Mouse (Mus musculus) olfactory bulb, adult 2 months (tissue): ENCODE measurements around the gene Slc38a4.

Source experiments
- CTCF ChIP-seq: fragments of 200-500 bp; IDR thresholded peaks from 2 replicates; pipeline ENCODE4 v1.5.1; 2012; ENCODE audit warnings: low read depth, mild to moderate bottlenecking, low read length, moderate library complexity; ENCODE audit not compliant: insufficient read depth
- POLR2A ChIP-seq: fragments of 200-500 bp; IDR thresholded peaks from 2 replicates; pipeline ENCODE4 v1.6.1; 2012; ENCODE audit warnings: mild to moderate bottlenecking, low read depth, low read length, moderate library complexity; ENCODE audit not compliant: insufficient read depth

DNA sequence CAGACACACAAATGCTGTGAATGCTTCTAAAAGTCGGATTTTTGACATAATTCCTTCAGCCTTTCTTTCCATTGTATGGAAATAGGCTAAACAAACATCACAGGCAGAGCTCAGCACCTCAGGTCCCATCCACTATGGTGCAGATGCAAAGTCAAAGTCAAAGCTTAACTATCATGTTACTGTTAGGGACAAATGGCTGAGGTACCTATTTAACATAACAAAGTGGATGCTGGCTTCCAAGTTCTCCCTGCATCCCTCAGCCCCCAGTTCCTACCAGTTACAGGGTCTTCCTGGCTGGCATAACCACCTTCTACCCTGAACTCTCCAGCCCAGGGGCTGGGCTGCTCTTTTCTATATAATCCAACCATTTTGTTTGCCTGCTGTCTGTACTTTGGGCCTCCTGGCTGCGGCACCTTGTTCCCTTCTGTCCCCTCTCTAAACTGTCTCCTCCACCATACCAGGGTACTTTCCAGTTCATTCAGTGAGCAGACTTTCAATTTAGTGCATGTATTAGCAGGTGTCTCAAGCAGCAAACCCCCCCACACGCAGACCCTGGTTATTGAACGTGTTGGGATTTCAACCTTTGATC, 27.6 kb downstream of the Slc38a4 start:
- TF ChIP-seq CTCF = no peak
- TF ChIP-seq POLR2A = no peak
